Mouse (Mus musculus) left cerebral cortex, adult 9 months (tissue): Measurements from ENCODE around the gene Lipn.

Experiments used
- DNase-seq, 2 experiments: peaks; one replicate each; pipeline ENCODE4 v3.0.0; 2022; ENCODE audit warnings: low spot score in 2 of 2

Gene Lipn

GRCm38 (mm10) chr19:34066779-34067472, at the start of gene Lipn:
Gene Lipn, plus strand, starts transcription at chr19:34067358.
- DNase-seq, result no peak

DNA sequence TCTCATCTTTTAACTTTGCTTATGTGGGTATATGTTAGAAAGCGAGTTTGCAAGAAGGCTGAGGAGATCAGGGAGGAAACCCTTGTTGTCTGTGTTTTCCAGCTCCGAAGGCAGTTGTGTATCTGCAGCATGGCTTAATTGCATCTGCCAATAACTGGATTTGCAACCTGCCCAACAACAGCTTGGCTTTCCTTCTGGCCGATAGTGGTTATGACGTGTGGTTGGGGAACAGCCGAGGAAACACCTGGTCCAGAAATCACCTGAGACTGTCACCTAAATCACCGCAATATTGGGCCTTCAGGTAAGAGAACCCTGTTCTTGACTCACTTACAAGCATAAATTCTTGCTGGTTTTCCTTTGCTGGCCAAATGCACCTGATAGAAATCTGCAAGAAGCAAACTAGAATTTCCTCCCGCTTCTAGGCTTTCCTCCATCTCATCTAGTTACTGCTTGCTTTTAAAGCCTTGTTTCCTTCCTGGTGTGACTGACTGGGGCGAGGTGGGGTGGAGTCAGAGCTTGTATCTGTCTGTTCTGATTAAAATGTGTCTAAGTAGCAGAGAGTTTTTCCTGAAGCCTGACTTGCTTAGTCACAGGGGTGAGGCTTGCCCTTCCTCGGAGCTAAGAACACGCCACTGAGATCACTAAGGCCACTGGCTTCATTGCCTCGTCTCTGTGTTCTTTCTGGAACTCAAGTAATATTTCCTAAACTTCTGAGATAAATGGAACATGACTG, 45.6 kb upstream of the Lipn start:
- no peak for DNase-seq

DNA sequence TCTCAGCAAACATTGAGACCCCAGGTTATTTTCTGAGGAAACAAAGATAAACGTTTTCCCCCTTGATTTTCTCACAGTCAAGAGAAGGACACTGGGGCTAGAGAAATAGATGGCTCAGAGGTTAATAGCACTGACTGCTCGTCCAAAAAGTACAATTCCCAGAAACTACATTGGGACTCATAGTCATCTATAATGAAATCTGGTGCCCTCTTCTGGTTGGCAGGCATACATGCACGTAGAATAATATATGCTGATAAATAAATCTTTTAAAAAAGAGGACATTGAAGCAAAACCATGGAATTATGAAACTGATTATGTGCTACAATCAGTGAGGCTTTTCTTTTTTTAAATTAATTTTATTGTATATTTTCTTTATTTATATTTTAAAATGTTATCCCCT, 44.4 kb upstream of the Lipn start:
- DNase-seq, result no peak

- DNase-seq, result no peak
Measured at GRCm38 (mm10) chr19:34039731-34040130, 27.4 kb upstream of the Lipn start.

GRCm38 (mm10) chr19:34043008-34043407, 24.1 kb upstream of the Lipn start:
- DNase-seq, result no peak

DNA sequence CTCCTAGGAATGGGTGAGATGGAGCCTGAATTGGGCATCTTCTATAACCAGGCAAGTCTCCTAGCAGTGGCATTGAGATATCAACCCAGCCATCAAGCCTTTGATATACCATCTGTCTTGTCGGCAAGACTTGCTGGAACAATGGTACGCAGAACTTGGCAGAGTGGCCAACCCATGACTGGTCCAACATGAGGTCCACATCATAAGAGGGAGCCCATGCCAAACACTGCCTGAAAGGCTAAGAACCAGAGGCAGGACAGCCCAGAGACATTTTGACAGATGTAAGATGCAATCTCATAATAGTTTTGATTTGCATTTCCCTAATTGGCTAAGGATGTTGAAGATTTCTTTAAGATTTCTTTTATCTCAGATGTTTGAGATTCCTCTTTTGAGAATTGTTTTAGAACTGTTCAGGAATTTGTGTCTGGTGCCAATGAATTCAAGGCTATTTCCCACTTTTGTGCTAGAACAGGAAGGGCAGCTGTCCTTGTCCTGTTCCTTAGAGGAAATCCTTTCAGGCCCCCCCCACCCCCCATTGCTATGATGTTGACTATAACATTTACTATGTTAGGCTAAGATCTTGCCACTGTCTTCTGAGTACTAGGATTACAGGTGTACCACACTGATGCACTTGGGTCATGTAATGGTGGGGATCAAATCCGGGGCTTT, 17.7 kb upstream of the Lipn start:
- DNase-seq, result no peak

- no peak for DNase-seq
Measured at GRCm38 (mm10) chr19:34051502-34051901, 15.7 kb upstream of the Lipn start.

GRCm38 (mm10) chr19:34063547-34063946, 3.6 kb upstream of the Lipn start:
- no peak for DNase-seq

DNA sequence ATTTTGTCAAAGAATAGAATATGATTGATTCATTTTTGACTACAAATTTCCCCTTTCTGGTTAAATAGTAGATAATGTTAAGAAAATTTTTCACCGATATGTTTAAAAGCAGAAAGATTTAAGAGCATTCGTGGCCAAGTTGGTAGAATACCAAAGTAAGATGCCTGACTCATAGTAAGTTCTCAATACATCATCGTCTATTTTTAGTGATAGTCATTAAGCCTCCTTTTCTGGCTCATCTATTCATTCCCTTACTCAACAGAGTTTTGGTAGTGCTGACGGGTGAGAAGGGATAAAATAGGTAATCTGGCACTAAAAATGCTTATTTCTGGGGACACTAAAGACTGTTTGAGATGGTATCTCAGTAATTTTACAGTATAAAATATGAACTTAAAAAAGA, 3.1 kb upstream of the Lipn start:
- DNase-seq, result no peak

- no peak for DNase-seq
Measured at GRCm38 (mm10) chr19:34074239-34074638, 7.1 kb downstream of the Lipn start.

DNA sequence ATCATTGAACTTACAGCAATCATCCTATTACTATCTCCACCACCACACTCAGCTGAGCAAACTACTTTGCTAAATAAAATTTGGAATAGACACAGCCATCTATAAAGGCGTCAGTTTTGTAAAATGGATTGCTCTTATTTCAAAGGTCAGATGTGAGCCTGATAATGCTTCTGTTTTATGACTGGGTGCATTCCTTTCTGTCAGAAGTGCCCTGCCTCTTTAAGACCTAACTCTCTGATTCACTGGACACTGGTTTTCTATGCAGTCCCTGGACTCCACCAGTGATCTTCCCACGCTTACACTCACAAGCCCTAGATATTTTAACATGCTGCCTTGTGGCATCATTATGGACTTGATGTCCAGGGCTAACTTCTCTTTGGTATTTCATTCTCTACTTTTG, 11.0 kb downstream of the Lipn start:
- DNase-seq, result no peak

DNA sequence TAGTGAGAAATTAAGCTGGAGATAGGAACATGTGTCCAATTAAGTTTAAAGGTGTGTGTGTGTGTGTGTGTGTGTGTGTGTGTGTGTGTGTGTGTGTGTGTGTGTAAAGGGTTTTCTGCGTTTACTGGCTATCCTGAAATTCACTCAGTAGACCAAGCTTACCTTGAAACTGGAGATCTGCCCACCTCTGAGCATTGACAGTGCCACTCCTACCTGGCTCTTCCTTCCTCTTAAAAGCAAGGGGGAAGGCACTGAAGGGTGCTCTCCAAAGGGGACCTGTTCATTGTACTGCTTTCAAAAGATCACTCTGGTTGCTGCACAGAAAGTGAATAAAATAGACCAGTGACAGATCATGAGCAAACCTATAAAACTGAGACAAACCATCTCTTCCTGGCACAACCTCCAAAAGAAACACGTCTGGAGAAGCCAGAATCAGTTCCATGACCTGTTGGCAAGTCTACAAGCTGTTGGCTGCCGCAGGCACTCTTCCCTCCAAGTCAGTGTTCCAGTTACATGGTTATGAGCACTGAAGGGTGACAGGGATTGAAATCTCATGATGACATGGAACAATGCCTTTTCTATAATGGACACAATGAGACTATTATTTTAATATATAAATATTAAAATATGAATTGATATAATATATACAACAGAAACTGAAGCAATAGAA, 22.0 kb downstream of the Lipn start:
- no peak for DNase-seq

DNA sequence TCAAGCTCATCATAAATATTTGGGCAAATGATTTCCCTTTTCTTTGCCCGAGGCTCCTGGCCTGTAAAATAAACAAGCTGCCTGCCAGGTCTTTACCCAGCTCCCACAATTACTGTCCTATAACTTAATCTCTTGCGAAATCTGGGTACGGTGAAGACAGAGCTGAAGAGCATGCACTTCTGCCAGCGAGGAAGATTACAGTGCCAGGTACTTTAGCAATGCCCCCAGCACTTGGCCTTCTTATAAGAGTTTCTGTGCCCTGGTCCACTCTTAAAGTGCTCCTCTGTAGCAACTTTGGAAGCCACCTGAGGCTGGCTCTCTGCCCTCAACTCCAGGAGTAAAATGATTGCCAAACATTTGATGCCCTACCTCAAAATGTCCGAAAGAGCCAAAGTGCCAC, 28.2 kb downstream of the Lipn start:
- no peak for DNase-seq

DNA sequence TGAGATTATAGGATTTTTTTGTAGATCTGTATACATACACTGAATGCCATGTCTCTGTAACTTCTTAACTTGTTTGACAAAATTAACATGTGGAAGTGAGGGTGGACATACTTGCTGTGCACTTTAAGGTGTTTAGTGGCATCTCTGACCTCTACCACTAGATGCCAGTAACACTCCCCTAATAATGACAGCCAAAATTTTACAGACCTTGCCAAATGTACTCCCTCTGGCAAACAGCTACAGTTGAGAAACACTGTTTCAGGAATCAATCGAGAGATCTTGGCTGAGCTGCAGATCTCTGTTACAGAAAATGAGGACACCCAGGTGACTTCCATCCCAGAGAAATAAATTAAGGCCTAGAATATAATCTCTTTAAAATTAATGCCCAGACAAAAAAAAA, 29.1 kb downstream of the Lipn start:
- no peak for DNase-seq

DNA sequence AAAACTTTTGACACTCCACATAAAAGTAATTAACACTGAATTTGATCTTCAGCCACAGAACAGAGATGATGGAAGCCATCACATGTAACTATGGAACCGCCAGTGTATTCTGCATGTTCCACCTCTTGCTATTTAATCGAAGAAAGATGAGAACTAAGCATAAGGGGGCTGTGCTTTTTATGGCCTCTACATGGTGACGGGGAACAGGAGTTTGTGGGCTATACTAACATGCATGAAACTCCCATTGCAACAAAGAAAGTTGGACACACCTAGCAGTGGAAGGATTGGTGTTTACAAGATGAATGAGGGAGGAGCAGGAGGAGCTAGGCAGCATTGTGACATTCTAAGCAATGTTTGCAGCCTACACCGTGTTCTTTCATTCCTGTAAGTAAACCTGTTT, 33.5 kb downstream of the Lipn start, which contains the start of gene Lipm:
Lipm (plus strand) TSS at position 301 of the 400 bp plus-strand sequence.
- DNase-seq, result no peak

DNA sequence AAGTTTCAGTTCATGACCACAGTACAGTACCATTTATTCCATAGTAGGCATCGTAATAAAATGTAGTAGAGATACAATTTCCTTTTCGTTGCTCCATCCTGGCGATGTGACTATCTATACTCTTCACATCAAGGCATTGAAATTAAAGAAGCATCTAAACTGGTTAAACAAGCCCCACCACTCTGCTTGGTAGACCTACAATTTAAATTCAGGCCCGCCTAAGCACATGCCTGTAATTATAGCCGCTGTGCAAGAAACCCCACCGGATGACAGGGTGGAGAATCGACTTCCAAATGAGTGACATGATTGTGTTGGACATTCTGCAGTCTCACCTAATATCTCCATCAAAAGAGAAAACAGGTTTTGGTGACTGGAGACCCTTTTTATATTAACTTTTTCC, 34.7 kb downstream of the Lipn start:
- DNase-seq, result no peak

- DNase-seq, result no peak
Measured at GRCm38 (mm10) chr19:34104841-34105240, 37.7 kb downstream of the Lipn start.

GRCm38 (mm10) chr19:34119102-34119501, 51.9 kb downstream of the Lipn start:
- DNase-seq, result no peak

DNA sequence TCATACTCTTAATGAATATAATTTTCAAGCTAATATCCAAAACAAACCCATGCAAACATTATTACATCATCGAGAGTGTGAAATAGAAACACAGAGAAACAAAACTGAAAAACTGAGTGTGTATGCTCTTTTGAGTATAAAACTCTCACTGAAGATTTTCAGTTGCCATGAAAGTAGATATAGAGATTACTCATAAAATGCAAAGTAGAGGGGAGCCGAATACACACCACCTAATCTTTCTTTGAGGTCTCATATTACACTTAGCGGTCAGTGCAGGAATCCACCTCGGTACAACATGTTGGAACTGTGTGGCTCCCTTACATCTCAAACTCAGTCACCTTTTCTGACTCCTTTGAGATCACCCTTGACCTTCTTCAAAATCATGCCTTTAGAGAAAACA, 52.5 kb downstream of the Lipn start:
- no peak for DNase-seq

DNA sequence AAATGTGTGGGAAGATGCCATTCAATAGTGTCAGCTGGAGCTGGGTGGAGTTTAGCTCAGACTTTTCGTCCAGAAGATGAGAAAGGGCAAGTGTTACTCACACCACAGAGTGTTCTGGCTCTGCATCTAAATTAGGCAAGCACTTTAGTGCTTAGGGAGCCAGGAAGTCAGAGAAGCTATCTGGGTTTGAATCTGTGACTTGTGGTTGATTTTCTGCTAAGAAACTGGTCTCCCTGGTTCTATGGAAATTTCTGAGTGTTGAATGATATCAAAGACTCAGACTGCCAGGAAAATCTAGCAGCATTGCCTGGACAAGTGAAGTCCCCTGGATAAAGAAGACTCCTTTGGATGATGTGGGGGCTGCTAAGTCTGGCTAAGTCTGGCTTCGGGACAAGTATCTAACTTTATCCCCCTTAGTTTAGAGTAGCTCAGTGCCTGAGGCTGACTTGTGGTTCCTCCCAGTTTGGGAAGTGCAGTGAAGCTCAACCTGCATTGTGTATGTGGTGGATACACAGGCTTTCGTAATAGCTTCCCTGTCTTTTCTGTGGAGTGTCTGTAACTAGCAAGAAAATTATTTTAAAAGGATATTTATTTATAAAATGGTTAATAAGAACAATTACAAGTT, 53.1 kb downstream of the Lipn start:
- DNase-seq, result no peak
